Mouse (Mus musculus) embryo, embryonic 11 days (tissue): Measurements from ENCODE around the gene Mlkl.
"Not testable (repeated sequence)": the region's sequence is repeated elsewhere in the genome, so short reads cannot be mapped to it uniquely, and the experiment has no call there.

Source experiments
- DNase-seq: peaks from one replicate; pipeline ENCODE4 v3.0.0-alpha.2; 2015

The Mlkl gene

DNA sequence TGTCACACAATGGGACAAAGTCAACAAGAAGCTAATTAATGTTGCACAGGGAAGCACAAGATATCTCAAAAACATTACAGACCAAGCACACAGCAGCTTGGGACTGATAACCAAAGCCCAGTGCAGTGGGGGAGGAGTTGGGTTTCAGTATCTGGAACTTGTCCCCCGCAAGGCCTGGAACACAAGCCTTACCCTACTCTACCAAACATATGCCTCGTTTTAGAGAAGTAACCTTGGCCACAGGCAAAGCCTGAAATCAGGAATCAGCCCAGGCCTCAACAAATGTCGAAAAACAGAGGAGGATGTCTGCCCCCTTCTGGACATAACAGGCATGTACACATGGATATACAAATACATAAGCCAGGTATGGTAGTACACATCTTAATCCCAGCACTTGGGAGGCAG, 25.2 kb downstream of the Mlkl start:
- DNase-seq = no peak

DNA sequence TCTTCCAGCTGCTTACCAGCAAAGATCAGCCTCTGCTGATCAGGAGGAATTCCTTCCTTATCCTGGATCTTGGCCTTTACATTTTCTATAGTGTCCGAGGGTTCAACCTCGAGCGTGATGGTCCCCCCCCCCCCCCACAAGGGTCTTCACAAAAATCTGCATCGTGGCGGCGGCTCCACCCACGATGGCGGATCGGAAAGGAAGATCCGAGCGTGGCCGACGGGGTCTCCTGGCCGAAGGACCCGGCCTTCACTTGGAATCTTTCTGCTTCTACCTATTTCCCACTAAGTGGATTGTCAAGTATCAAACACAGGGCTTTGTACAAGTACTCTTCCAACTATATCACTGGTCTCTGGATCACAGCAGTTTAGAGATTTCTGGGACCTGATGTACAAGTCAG, 28.0 kb downstream of the Mlkl start:
- not testable (repeated sequence) for DNase-seq

DNA sequence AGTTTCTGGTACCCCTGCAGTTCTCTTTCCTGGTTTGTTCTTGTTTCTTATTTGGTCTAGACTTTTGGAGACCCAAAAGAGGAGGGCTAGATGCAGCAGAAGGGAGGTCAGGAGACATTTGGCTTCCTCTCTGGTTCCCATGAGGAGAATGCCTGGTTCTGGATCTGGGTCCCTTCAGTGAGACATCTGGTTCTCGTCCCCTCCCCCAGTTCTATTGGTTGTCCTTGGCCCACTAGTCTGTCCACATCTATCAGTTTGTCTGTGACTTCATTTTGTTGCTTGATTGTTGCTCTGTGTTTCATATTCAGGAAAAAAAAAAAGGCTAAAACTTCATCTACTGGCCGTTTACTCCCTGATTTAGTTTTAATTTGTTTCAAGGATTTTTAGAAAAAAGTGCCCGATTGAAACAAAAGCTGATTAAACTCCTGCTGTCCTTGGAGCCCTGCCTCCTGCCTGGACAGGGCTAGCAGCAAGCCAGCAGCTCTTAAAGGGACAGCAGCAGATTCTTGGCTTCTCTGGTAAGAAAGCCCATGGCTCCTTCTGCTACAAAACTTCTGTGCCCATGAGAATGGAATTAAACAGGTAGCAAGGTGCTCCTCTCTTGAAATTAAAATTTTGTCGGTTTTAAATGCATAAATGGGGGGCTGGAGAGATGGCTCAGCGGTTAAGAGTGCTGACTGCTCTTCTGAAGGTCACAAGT, 32.8 kb downstream of the Mlkl start:
- DNase-seq = no peak

DNA sequence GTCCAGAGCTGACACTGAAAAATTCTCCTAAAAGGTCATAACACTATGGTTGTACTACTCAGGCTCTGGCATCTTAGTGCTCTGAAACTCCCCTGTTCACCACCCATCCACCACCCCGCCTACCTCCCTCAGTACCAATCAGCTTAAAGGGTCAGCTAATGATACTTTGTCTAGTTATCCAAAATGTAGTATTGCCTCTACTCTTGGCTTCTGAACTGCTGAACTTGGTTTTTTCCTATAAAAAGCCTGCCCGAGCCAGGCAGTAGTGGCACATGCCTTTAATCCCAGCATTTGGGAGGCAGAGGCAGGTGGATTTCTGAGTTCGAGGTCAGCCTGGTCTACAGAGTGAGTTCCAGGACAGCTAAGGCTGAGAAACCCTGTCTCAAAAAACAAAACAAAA, 33.6 kb downstream of the Mlkl start:
- no peak for DNase-seq

DNA sequence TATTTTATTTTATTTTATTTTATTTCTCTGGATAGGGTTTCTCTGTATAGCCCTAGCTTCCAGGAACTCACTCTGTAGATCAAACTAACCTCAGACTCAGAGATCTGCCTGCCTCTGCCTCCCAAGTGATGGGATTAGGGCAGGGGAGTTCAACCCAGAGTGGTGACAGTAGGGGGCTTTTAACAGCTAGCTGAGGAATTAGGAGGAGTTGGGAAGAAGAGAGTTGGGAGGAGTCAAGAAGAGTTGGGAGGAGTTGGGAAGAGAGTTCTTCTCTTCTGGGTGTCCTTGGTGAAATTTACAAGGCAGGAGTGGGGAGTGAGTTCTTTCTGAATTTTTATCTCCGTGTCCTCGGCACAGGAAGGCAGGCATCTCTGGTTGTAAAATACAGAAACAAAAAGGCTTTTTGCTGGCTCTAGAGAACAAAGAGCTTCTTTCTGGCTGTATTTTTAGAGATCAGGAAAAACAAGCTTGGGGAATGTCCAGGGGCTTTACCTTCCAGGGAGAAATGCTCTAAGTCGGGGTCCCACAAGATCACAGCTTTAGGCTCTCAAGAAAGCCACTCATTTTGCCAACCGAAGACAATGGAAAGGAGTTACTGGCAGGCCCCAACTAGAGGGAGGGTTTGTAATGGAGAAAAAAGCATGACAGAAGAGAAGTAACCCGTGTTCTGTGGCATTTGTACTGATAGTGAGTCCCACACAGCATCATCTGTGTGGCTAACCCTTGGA, 34.7 kb downstream of the Mlkl start:
- not testable (repeated sequence) for DNase-seq

DNA sequence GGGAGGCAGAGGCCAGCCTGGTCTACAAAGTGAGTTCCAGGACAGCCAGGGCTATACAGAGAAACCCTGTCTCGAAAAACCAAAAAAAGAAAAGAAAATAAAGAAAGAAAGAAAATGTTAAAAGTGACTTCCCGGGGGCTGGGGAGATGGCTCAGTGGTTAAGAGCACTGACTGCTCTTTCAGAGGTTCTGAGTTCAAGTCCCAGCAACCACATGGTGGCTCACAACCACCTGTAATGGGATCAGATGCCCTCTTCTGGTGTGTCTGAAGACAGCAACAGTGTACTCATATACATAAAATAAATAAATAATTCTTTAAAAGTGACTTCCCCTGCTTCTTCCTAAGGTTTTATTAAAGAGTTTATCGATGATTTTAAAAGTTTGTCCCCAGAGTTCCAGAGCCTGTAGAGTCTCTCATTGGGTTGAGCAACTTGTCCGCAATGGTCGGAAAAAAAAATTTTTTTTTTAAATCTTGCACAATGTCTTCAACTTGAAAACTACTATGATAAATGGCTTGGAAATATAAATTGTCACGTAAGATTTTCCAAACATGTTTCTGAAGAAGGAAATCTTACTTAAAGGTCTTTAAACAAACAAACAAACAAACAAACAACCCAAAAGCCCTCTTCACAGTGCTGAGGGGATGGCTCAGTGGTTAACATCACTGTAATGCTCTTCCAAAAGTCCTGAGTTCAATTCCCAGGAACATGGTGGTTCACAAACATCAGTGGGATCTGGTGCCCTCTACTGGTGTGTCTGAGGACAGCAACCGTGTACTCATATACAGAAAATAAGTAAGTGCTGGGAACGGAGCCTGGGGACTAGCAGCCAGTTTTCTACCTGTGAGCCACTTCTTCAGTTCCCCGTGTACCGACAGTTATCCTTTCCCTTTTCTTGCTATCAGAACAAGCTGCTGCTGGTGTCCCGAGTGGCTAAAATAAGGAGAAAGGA, 37.1 kb downstream of the Mlkl start:
- DNase-seq = peak; percentile 8

DNA sequence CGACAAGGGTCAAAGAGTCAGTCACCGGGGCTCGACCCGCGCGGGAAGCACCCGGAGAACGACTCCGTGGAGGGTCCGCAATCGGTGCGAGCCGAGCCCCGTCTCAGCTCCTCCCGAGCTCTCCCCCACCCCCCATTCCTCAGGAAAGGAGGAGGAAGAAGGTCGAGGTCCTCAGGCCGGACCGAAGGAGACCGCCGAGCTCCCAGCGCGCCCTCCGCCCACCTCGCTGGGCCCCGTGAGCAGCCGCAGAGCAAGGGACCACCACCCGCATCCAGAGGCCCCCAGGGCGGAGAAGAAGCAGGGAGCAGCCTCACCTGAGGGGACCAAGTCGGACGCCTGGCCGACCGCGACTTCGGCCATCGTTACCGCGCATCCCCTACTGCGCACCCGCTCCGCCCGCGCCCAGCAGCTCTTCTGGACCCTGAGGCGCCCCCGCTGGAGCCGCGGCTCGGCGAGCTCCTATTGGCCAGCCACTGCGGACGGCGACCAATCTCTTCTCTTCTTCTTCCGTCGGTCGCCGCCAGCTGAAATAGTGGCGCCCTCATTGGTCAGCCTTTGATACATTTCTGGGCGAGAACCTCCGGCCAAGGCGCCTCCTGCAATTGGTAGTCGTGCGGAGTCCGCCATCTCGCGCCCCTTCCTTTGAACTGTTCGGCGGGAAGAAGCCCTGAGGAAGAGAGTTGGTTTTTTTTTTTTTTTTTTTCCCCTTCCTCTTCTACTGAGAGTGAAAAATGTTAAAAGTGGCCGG, 38.0 kb downstream of the Mlkl start, which contains the start of gene Rfwd3:
Gene Rfwd3 (minus strand): TSS at position 402 of the 748 bp plus-strand sequence.
- DNase-seq = peak; percentile 97

DNA sequence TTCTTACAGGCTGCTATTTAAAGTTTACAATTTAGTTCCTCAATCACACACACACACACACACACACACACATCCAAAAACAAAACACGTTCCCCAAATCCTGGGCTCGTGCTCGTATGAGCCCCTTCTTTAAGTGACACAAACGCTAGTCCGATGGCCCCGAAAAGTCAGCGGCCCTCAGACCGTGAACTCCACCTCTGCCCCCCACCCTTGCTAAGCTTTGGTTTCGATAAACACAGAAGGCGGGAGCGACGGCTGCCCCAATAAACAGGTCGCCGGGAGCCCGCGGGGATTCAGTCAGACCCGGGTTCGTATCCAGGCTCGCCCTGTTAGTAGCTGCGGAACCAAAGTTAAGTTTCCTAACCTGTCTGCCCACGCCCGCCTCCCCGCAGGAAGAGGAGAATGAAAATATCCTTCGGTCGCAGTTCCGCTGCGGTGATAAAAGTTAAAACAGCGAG, 38.6 kb downstream of the Mlkl start:
- DNase-seq = peak; percentile 66

DNA sequence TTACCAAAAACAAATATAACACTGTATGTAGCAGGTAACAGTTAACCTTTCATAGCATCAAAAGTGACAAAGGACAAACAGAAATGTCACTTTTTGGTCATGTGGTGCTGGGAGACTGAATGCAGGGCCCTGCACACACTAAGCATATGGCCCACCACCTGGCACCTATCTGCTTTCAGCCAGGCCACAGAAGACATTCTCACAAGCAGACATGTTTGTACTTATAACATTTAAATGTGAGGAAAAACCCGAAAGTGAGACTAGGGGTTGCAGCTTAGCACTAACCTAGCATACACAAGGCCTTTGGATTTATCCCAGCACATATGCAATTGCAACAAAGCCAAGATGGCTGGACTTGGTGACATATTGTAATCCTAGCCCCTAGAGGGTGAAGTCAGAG, 40.0 kb downstream of the Mlkl start:
- DNase-seq = no peak

DNA sequence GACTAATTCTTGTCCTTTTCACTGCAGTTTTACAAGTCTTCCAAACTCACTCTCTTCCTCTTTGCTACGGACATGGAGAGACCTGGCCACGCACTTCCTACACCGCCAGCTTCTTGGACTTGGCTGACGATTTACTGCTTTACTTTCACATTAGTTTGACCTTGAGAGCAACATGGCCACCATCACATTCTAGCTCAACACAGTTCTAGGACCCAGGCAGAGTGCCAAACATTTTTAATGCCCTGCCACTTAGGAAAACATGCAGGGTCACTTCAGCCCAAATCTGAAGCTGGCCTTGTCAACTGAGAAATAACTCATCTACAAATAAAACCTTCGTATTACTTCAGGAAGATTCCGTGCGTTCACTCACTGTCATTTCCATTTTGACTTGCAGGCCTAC, 46.2 kb downstream of the Mlkl start:
- DNase-seq = no peak

DNA sequence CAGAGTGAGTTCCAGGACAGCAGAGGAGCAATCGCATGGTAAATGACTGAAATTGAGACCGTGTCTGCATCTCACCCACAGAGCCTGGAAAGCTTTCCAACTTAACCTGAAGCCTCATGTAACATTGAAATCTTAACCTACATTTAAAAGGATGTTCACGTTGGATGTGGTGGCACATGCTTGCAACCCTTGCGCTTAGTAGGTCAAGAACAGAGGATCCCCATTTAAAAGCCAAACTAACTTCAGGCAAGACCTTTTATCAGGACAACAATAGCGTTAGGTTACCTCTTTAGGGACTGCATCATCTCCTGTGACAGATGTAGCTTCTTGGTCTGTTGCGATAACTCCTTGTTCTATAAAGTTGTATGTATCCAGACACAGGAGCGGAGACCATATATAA, 47.4 kb downstream of the Mlkl start:
- DNase-seq = no peak

DNA sequence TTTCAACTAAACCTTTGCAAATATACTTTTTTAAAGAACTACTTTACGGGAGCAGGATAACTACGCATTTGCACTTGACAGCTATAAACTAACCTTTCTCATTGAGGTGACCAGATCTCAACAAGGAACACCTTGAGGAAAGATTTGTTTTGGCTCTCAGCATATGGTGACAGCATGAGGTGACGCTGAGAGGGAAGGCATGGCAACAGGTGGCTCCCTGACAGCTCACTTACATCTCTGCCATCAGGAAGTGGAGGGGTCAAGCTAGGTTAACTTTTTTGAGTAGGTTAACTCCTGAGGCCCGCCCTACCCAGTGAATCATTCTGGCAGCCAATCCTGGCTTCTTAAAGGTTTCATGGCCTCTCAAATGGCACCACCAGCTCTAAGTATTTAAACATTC, 52.4 kb downstream of the Mlkl start:
- DNase-seq = no peak

DNA sequence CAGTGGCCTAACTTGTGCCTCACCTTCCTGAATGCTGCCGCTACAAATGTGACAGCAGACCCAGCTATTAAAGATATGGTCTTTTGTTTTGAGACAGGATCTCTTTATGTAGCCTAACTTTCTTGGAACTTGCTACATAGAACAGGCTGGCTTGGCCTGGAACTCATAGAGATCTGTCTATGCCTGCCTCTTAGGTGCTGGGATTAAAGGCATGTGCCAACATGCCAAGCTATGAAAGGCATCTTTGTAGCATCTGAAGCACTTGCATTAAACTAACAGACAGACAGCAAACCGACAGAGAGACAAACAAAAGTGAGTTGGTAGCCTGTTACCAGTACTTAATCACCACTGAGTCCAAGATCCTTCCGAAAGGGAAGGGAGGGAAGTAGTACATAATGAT, 55.9 kb downstream of the Mlkl start:
- DNase-seq = no peak

DNA sequence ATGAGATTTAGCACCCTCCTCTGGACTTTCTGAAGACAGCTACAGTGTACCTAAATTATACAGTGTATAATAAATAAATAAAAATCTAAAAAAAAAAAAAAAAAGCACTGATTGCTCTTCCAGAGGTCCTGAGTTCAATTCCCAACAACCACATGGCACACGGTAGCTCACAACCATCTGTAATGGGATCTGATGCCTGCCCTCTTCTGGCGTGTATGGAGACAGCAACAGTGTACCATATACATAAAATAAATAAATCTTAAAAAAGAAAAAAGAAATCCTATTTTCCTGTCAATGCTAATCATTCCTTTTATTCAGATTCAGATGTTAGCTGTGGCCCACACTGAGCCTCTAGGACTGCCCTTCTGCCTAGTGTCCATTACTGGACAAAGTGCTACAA, 69.7 kb downstream of the Mlkl start:
- DNase-seq = no peak

DNA sequence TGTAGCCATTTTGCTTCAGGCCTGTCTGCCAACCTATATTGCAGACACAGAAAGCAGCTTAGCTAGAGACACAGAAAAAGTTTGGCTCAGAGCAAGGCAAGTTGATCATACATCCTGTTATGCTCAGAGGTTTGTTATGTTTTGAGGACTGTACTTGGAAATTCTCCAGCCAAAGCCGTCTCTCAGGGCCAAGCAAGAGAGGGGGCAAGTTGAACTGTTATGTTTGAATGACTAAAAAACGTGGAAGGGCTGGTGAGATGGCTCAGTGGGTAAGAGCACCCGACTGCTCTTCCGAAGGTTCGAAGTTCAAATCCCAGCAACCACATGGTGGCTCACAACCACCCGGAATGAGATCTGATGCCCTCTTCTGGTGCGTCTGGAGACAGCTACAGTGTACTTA, 71.8 kb downstream of the Mlkl start:
- not testable (repeated sequence) for DNase-seq

DNA sequence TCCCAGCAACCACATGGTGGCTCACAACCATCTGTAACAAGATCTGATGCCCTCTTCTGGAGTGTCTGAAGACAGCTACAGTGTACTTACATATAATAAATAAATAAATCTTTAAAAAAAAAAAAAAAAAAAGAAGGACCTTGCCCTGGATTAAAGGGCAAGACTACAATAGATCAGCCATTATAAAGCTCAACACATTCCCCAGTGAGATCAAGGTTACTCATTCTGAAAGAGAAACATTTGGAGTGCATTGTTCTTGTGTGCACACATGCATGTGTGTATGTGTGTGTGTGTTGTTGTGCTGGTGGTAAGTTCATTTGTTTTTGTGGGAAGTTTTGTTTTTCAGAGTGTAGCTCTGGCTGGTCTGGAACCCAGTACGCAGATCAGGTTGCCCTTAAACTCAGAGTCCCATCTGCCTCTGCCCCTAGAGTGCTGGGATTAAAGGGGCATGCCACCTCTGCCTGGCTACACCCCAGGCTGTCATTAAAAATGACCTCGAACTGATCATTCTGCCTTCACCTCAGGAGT, 73.2 kb downstream of the Mlkl start:
- DNase-seq = no peak

DNA sequence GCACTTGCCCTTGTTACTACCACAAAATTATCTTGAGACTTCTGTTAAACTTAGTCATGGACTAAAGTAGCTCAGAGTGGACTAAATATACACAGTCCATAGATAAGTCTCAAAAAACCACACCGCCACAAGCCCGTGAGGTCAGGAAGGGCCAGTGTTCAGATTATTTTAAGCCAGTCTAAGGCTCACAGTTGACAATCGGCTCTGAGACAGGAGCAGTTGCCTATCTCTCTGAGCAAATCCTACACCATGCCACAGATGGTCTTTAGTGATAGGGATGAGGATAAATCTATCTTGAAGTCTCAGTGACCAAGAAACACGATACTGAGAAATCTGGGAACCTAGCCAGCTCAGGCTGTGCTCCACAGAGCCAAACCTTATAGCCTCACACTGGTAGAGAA, 76.0 kb downstream of the Mlkl start:
- DNase-seq = no peak
